Mouse (Mus musculus) MEL (cell line): ENCODE measurements around the gene Stx3. TPM values are rescaled to one million over a fixed set of nuclear protein-coding genes. Genes with fewer than 3 reads are reported as not detected.

Experiments
- DNase-seq: peaks from one replicate; pipeline ENCODE4 v3.0.0; 2011; ENCODE audit warnings: low read depth, low spot score
- H3K27ac ChIP-seq: 2 replicates; pipeline ENCODE4 v1.5.1; 2012; ENCODE audit warnings: low read depth, mild to moderate bottlenecking, control low read depth, low read length, moderate library complexity; ENCODE audit not compliant: control insufficient read depth
- H3K27me3 ChIP-seq, 2 experiments: fragments of 150-350 bp in 1 of 2; sonication (generic) in 1 of 2; 2 replicates each; pipeline ENCODE4 v1.6.1; 2012; ENCODE audit warnings: low read length in 2 of 2, mild to moderate bottlenecking in 2 of 2, improper control_type of control experiment in 1 of 2, moderate library complexity in 1 of 2; ENCODE audit not compliant: insufficient read depth in 2 of 2, control insufficient read depth in 1 of 2
- H3K36me3 ChIP-seq, 2 experiments: 2 replicates each; pipeline ENCODE4 v1.6.1; 2012 to 2014; ENCODE audit warnings: low read length in 2 of 2, improper control_type of control experiment in 1 of 2, inconsistent platforms in 1 of 2, mild to moderate bottlenecking in 1 of 2; ENCODE audit not compliant: insufficient read depth in 2 of 2, control insufficient read depth in 1 of 2
- H3K4me1 ChIP-seq, 2 experiments: fragments of 150-350 bp in 1 of 2; sonication (generic) in 1 of 2; 2 replicates each; pipeline ENCODE4 v1.6.1; 2012; ENCODE audit warnings: low read length in 2 of 2, improper control_type of control experiment in 1 of 2, mild to moderate bottlenecking in 1 of 2; ENCODE audit not compliant: insufficient read depth in 2 of 2, control insufficient read depth in 1 of 2
- H3K4me3 ChIP-seq, 2 experiments: fragments of 150-350 bp in 1 of 2; sonication (generic) in 1 of 2; 2 replicates each; pipeline ENCODE4 v1.5.1; 2012; ENCODE audit warnings: low read depth in 2 of 2, low read length in 2 of 2, mild to moderate bottlenecking in 2 of 2, moderate library complexity in 2 of 2, control low read depth in 1 of 2, improper control_type of control experiment in 1 of 2; ENCODE audit not compliant: control insufficient read depth in 1 of 2, insufficient read depth in 1 of 2
- H3K79me2 ChIP-seq: 2 replicates; pipeline ENCODE4 v1.6.1; 2012; ENCODE audit warnings: mild to moderate bottlenecking, low read length, moderate library complexity; ENCODE audit not compliant: control insufficient read depth, poor library complexity, insufficient read depth
- H3K9ac ChIP-seq: 2 replicates; pipeline ENCODE4 v1.6.1; 2012; ENCODE audit warnings: low read depth, mild to moderate bottlenecking, control low read depth, low read length, moderate library complexity; ENCODE audit not compliant: control insufficient read depth, poor library complexity, severe bottlenecking
- H3K9me3 ChIP-seq: fragments of 150-350 bp; sonication (generic); replicated peaks from 2 replicates; pipeline ENCODE4 v1.6.1; 2012; ENCODE audit warnings: mild to moderate bottlenecking, low read length, improper control_type of control experiment, moderate library complexity; ENCODE audit not compliant: insufficient read depth
- CHD1 ChIP-seq: IDR thresholded peaks from 2 replicates; pipeline ENCODE4 v1.6.1; 2012; ENCODE audit warnings: low read depth, mild to moderate bottlenecking, inconsistent platforms, low read length, improper control_type of control experiment
- CHD2 ChIP-seq: IDR thresholded peaks from 2 replicates; pipeline ENCODE4 v1.6.1; 2011; ENCODE audit warnings: low read length, improper control_type of control experiment
- ELF1 ChIP-seq: IDR thresholded peaks from 2 replicates; pipeline ENCODE4 v1.6.1; 2014; ENCODE audit warnings: low read depth, mild to moderate bottlenecking, inconsistent platforms, low read length, improper control_type of control experiment, moderate library complexity
- EP300 ChIP-seq, 2 experiments: IDR thresholded peaks; 2 replicates each; pipeline ENCODE4 v1.6.1; 2011; ENCODE audit warnings: improper control_type of control experiment in 2 of 2, low read length in 2 of 2, low read depth in 1 of 2, mild to moderate bottlenecking in 1 of 2
- ETS1 ChIP-seq: IDR thresholded peaks from 2 replicates; pipeline ENCODE4 v1.6.1; 2012; ENCODE audit warnings: low read depth, mild to moderate bottlenecking, inconsistent platforms, low read length, improper control_type of control experiment, moderate library complexity
- GATA1 ChIP-seq: IDR thresholded peaks from 2 replicates; pipeline ENCODE4 v1.6.1; 2011; ENCODE audit warnings: low read depth, low read length, improper control_type of control experiment
- MAX ChIP-seq: IDR thresholded peaks from 2 replicates; pipeline ENCODE4 v1.6.1; 2011; ENCODE audit warnings: low read length, improper control_type of control experiment
- MAZ ChIP-seq: IDR thresholded peaks from 2 replicates; pipeline ENCODE4 v1.6.1; 2012; ENCODE audit warnings: low read depth, mild to moderate bottlenecking, inconsistent platforms, low read length, improper control_type of control experiment
- MEF2A ChIP-seq: IDR thresholded peaks from 2 replicates; pipeline ENCODE4 v1.6.1; 2014; ENCODE audit warnings: low read depth, mild to moderate bottlenecking, inconsistent platforms, low read length, improper control_type of control experiment; ENCODE audit not compliant: poor library complexity, insufficient replicate concordance, severe bottlenecking; ENCODE audit errors: extremely low read depth
- POLR2AphosphoS2 ChIP-seq: IDR thresholded peaks from 2 replicates; pipeline ENCODE4 v1.6.1; 2011; ENCODE audit warnings: low read length, improper control_type of control experiment
- RCOR1 ChIP-seq: IDR thresholded peaks from 2 replicates; pipeline ENCODE4 v1.6.1; 2012; ENCODE audit warnings: low read depth, mild to moderate bottlenecking, inconsistent platforms, low read length, improper control_type of control experiment
- SIN3A ChIP-seq: IDR thresholded peaks from 2 replicates; pipeline ENCODE4 v1.6.1; 2012; ENCODE audit warnings: low read length, improper control_type of control experiment, inconsistent platforms
- TCF12 ChIP-seq: IDR thresholded peaks from 2 replicates; pipeline ENCODE4 v1.6.1; 2014; ENCODE audit warnings: low read depth, mild to moderate bottlenecking, inconsistent platforms, low read length, improper control_type of control experiment, moderate library complexity
- UBTF ChIP-seq: IDR thresholded peaks from 2 replicates; pipeline ENCODE4 v1.6.1; 2012; ENCODE audit warnings: low read depth, mild to moderate bottlenecking, inconsistent platforms, low read length, improper control_type of control experiment, moderate library complexity, borderline replicate concordance; ENCODE audit not compliant: insufficient read depth
- USF1 ChIP-seq: IDR thresholded peaks from 2 replicates; pipeline ENCODE4 v1.6.1; 2014; ENCODE audit warnings: low read depth, mild to moderate bottlenecking, inconsistent platforms, low read length, improper control_type of control experiment, moderate library complexity
- USF2 ChIP-seq, 2 experiments: IDR thresholded peaks; 2 replicates each; pipeline ENCODE4 v1.6.1; 2011 to 2012; ENCODE audit warnings: improper control_type of control experiment in 2 of 2, low read length in 2 of 2, borderline replicate concordance in 1 of 2, inconsistent platforms in 1 of 2, low read depth in 1 of 2, mild to moderate bottlenecking in 1 of 2; ENCODE audit not compliant: insufficient read depth in 1 of 2
- ZC3H11A ChIP-seq: IDR thresholded peaks from 2 replicates; pipeline ENCODE4 v1.6.1; 2012; ENCODE audit warnings: low read depth, mild to moderate bottlenecking, inconsistent platforms, low read length, improper control_type of control experiment
- ZKSCAN1 ChIP-seq: IDR thresholded peaks from 2 replicates; pipeline ENCODE4 v1.6.1; 2012; ENCODE audit warnings: low read depth, mild to moderate bottlenecking, inconsistent platforms, low read length, improper control_type of control experiment, moderate library complexity
- ZMIZ1 ChIP-seq: IDR thresholded peaks from 2 replicates; pipeline ENCODE4 v1.6.1; 2012; ENCODE audit warnings: low read depth, mild to moderate bottlenecking, inconsistent platforms, low read length, improper control_type of control experiment, moderate library complexity
- ZNF384 ChIP-seq: IDR thresholded peaks from 2 replicates; pipeline ENCODE4 v1.6.1; 2012; ENCODE audit warnings: low read depth, mild to moderate bottlenecking, inconsistent platforms, low read length, improper control_type of control experiment
- polyA plus RNA-seq, 2 experiments: library from polyadenylated mRNA; stranded (reverse) in 1 of 2; unstranded in 1 of 2; fragments of >175 nt in 1 of 2; fragments of >200 nt in 1 of 2; gene quantifications; 2 replicates each; pipeline versions ENCODE4 v1.2.1 to v1.2.4; 2012; ENCODE audit warnings: low replicate concordance in 2 of 2, low read depth in 1 of 2; ENCODE audit not compliant: insufficient read length in 2 of 2, insufficient read depth in 1 of 2, missing spikeins in 1 of 2
- total RNA-seq: library from RNA; depleted of rRNA; stranded (reverse); fragments of 300-350 nt; gene quantifications from 2 replicates; pipeline ENCODE4 v1.2.3, GENCODE M21; 2012

The Stx3 gene
- total and polyA plus RNA-seq, 3 experiments, result 0.73 to 3.0 TPM; not detected in 1

DNA sequence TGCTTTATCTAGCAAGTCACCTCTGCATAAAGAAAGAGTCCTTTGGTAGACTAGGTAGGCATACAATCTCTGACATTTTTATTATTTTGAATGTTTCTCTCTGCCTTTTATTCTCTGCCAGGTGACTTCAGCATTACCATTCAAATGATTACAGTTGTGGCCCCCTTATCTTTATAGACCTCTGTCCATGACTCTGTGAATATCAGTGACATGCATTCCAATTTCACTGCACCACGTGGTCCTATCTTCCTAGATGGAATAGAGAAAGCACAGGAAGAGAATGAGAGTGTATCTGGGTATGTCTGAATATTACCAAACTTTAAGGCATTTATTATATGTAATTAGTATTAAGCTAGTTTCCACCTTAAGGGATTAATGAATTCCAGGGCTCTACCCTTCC is 82.7 kb downstream of the Stx3 start:
- TF ChIP-seq ZC3H11A, result no peak
- TF ChIP-seq USF1, result peak; percentile 59; the same call in 1 of the 2 replicates
- TF ChIP-seq MAZ, result no peak
- no peak for TF ChIP-seq MAX
- TF ChIP-seq, all 39 proteins: peak for 1
- Histone ChIP-seq H3K9me3 (no peaks in the 10 kb centered on the region), H3K4me1 (no peaks in the 10 kb centered on the region), H3K27me3 (peaks cover 2 to 3% of the 10 kb centered on the region in 2 experiments; a peak in 2 of 4 replicates), H3K27ac (no peak overlapping the region), H3K79me2 (no peaks in the 10 kb centered on the region), H3K9ac (no peak overlapping the region), H3K4me3 (no peak overlapping the region), H3K36me3 (no peaks in the 10 kb centered on the region)
- no peak for DNase-seq

- Histone ChIP-seq H3K79me2 (no peaks in the 10 kb centered on the region), H3K9me3 (no peaks in the 10 kb centered on the region), H3K4me1 (peaks cover 13 to 16% of the 10 kb centered on the region in 2 experiments), H3K27me3 (no peaks in the 10 kb centered on the region), H3K4me3 (no peak overlapping the region), H3K9ac (no peak overlapping the region), H3K36me3 (peaks cover 0 to 12% of the 10 kb centered on the region in 2 experiments; a peak in 2 of 4 replicates), H3K27ac (no peak overlapping the region)
- TF ChIP-seq TCF12 (peak; percentile 51; the same call in 1 of the 2 replicates), ZNF384 (no peak), ZKSCAN1 (no peak), ELF1 (no peak), EP300 (IDR thresholded peaks at IDR 0.05; ENCODE audit: low read depth in 1 of 2, low read length in 2 of 2) (peak; percentile 38 to 74; a peak in 2 of 4 replicates), ETS1 (peak; percentile 32; the same call in 1 of the 2 replicates), GATA1 (peak; percentile 55), ZMIZ1 (no peak), POLR2AphosphoS2 (no peak), CHD2 (no peak), USF1 (no peak), UBTF (no peak), MEF2A (no peak), CHD1 (no peak), USF2 (IDR thresholded peaks at IDR 0.05; ENCODE audit: borderline replicate concordance in 1 of 2, insufficient read depth in 1 of 2, low read depth in 1 of 2, low read length in 2 of 2) (no peak), SIN3A (no peak), RCOR1 (0 out of 2 replicates have a peak, but pooled peaks have one; percentile 15)
- peak; percentile 37 for DNase-seq
Observed at GRCm38 (mm10) chr19:11730278-11730677, 88.9 kb downstream of the Stx3 start.
